Mouse (Mus musculus) brown adipose tissue, adult 24 weeks (tissue): ENCODE results near the gene Slc6a15. TPM values are rescaled to one million over a fixed set of nuclear protein-coding genes. Genes with fewer than 3 reads are reported as not detected.

Source experiments
- H3K27ac ChIP-seq: fragments of 200-500 bp; replicated peaks from 2 replicates; pipeline ENCODE4 v1.5.1; 2012; ENCODE audit warnings: low read depth, mild to moderate bottlenecking, low read length
- H3K4me1 ChIP-seq: fragments of 200-500 bp; 2 replicates; pipeline ENCODE4 v1.6.1; 2012; ENCODE audit warnings: low read length, mixed read lengths; ENCODE audit not compliant: control insufficient read depth, insufficient read depth, insufficient read length
- H3K4me3 ChIP-seq: fragments of 200-500 bp; 2 replicates; pipeline ENCODE4 v1.5.1; 2012; ENCODE audit warnings: low read depth, mild to moderate bottlenecking, low read length, moderate library complexity; ENCODE audit not compliant: insufficient read depth
- polyA plus RNA-seq: library from polyadenylated mRNA; stranded (reverse); fragments of >200 nt; gene quantifications from 2 replicates; pipeline ENCODE4 v1.2.4, GENCODE M21; 2012; ENCODE audit not compliant: missing spikeins, insufficient read depth, insufficient read length

The Slc6a15 gene
- not detected in 2 replicates for polyA plus RNA-seq

DNA sequence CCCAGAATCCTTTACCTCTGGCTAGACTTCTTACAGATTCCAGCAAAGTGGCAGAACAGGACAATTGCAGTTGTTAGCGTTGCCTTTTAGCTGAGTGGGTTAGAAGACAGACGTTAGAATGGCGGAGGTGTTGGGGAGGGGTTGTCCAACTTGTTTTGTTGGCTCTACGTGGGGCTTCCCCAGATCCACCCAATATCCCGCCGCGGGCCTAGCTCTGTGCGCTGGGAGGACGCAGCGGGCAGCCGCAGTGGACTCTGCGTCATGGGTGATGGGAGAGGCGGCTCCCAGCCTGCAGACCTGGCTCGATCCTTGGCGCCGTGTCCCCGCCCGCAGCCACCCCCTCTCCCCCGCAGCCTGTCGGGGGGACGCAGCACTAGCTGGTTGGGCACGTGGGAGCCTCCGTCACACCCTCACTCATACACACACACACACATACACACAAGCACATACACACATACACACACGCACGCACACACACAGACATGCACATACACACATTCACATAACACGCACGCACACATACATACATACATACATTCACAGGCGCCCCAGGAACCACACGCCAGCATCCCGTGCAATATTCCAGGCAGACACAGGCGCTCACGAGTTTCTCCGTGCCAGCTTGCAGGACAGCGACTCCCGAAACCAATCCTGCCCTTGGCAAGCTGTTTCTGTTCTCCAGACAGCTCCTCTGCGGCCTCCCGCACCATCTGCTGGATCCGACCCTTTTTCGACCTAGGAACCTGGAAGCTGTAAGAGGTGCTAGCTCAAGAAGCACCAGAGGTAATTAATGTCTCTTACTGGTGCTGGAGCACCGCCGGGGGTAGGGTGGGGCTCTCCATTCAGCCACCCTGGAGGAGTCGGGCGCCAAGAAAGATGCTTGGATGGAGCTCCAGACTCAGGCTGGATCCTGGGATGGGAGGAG, at the start of gene Slc6a15:
Gene Slc6a15, plus strand, starts transcription at position 413 of the 925 bp plus-strand sequence.
- Histone ChIP-seq H3K27ac (no peak within 1 kb of the TSS), H3K4me3 (peak within 1 kb of the TSS; percentile 46), H3K4me1 (peaks cover 2% of the 10 kb centered on the region; the same call in 1 of the 2 replicates)

GRCm38 (mm10) chr10:103321941-103322340, 45.6 kb upstream of the Slc6a15 start:
- no peaks in the 10 kb centered on the region for H3K4me1 ChIP-seq
- no peak overlapping the region for H3K27ac ChIP-seq
- H3K4me3 ChIP-seq = no peak overlapping the region

GRCm38 (mm10) chr10:103323386-103323785, 44.2 kb upstream of the Slc6a15 start:
- Histone ChIP-seq H3K4me3 (no peak overlapping the region), H3K4me1 (no peaks in the 10 kb centered on the region), H3K27ac (no peak overlapping the region)

DNA sequence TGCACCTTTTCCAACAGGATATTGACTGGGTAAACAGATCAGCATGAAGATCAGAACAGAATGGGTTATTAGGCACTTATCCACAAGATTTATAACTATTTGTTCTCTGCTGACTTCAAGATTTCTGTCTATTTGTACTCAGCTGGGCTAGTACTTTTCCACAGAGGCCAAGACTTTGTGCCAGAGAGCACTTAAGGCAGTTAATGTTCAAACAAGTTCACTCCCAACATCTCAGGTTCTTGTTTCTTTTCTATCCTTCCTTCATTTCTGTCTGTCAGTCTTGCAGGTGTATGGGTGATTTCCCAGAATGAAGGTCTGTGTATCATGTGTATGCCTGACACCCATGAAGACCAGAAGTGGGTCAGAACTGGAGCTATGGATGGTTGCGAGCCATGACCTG, 33.3 kb upstream of the Slc6a15 start:
- Histone ChIP-seq H3K4me3 (no peak overlapping the region), H3K4me1 (no peaks in the 10 kb centered on the region), H3K27ac (no peak overlapping the region)

DNA sequence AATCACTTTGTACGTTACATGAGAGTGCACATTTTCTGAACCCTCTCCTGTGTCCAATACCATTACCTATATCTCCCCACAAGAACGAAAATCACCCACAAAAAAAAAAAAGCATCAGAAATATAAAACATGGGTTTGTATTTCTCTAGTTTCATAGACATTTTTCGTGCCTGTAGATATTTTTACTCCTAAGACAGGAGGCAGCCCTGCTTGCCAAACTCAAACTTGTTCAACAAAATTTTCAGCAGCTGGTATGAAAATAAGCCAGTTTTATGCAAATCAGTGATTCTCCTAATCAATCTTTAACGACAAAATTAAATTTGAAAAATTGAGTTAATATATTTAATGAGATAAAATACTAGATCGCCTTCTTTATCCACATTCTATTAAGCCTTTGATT, 27.7 kb upstream of the Slc6a15 start:
- H3K4me3 ChIP-seq = no peak overlapping the region
- no peak overlapping the region for H3K27ac ChIP-seq
- H3K4me1 ChIP-seq = no peaks in the 10 kb centered on the region

DNA sequence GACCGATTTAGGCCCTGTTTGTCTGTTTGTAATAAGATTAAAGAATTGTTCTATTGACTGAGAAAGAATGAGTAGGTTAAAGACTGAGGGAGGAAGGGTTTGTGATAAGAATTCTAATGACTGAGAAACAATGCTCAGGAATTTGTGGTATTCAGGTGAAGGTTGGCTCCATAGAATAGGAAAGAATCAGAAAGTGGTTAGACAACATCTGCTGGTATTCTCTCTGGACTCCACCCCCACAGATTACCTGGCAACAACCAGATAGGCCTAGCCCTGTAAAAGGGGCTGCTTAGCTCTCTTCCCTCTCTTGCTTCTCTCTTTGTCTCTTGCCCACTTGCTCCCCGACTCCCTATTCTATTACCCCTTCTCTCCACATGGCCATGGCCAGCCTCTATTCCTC, 20.8 kb upstream of the Slc6a15 start:
- no peaks in the 10 kb centered on the region for H3K4me1 ChIP-seq
- no peak overlapping the region for H3K4me3 ChIP-seq
- no peak overlapping the region for H3K27ac ChIP-seq

DNA sequence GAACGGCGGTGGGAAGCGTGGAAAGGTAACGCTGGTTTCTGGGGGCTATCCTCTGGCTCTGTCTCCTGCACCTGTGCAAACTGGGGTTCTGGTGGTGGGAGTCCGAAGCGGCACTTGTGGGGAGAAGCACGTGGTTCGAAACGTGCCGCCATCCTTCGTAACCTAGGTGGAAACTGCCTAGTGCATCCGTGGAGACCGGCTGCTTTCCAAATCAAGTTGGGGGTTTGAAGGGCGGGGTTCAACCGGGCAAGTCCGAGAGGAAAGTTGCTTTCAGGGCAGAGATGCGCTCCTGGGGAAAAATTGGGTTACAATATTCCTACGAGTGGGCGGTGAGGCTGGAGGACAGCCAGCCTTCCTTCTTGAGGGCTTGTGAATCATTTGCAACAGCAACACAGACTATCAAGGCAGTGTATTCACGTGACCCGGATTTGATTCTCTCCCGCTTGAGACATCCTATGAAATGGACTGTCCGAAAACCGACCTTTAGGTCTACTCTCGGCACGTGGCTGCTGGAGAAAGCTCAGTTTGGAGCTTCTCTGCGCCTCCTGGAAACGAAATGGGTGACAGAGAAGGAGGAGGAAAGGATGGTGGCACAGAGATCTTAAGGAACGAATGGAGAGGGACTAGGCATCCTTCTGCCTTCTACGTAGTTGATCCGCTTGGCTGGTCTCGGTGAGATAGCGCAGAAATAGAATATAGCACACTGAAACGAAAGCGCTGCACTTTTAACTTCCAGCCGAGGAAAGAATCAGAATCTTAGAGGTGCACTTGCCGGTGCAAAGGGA, 905 bp downstream of the Slc6a15 start:
- peaks cover 2% of the 10 kb centered on the region; the same call in 1 of the 2 replicates for H3K4me1 ChIP-seq
- peak overlapping the region; percentile 46 for H3K4me3 ChIP-seq
- no peak overlapping the region for H3K27ac ChIP-seq

GRCm38 (mm10) chr10:103369081-103369420, 1.5 kb downstream of the Slc6a15 start:
- peak overlapping the region; percentile 46 for H3K4me3 ChIP-seq
- H3K4me1 ChIP-seq = peaks cover 2% of the 10 kb centered on the region; the same call in 1 of the 2 replicates
- H3K27ac ChIP-seq = no peak overlapping the region

DNA sequence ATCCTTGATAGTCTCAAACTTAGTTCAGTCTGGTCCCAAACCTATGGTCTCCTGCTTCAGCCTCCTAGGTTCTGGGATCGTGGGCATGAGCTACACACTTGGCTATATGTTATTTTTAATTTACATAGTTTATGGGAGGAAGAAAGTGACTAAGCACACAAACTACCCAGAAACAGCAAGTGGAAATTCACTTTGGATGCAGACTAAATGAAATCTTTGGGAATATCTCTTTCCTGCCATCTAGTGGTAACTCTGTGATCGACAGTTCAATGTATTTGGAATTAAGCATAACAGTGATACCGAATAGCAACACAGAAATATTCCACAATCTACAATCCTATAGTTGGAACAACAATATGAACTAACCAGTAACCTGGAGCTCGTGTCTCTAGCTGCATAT, 34.6 kb downstream of the Slc6a15 start:
- no peak overlapping the region for H3K4me3 ChIP-seq
- H3K4me1 ChIP-seq = no peaks in the 10 kb centered on the region

DNA sequence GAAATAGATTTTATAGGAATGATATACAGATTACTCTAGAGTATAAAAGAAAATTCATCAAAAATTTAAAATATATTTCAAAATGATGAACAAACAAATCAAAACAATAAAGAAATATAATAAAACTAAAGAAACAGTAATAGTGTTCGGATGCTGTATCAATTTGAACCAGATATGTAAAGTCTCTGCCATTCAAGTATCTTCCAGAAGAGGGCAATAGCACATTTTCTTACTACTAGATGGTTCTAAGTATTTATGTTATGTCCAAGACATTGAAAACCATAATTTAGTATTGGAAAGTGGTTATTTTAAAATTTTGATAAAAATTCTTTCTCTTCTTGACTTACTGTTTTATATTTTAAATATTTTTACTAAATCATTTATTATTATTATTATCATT, 60.1 kb downstream of the Slc6a15 start:
- Histone ChIP-seq H3K4me1 (no peaks in the 10 kb centered on the region), H3K4me3 (no peak overlapping the region), H3K27ac (no peak overlapping the region)

More for the DNA sequence above, 34.6 kb downstream of the Slc6a15 start:
- no peak overlapping the region for H3K27ac ChIP-seq

- H3K27ac ChIP-seq = no peak overlapping the region
- H3K4me3 ChIP-seq = no peak overlapping the region
- H3K4me1 ChIP-seq = no peaks in the 10 kb centered on the region
These were observed 75.0 kb downstream of the Slc6a15 start for GRCm38 (mm10) chr10:103442588-103442987.

- no peaks in the 10 kb centered on the region for H3K4me1 ChIP-seq
- no peak overlapping the region for H3K4me3 ChIP-seq
- H3K27ac ChIP-seq = no peak overlapping the region
These were observed 75.5 kb downstream of the Slc6a15 start for GRCm38 (mm10) chr10:103443070-103443469.

DNA sequence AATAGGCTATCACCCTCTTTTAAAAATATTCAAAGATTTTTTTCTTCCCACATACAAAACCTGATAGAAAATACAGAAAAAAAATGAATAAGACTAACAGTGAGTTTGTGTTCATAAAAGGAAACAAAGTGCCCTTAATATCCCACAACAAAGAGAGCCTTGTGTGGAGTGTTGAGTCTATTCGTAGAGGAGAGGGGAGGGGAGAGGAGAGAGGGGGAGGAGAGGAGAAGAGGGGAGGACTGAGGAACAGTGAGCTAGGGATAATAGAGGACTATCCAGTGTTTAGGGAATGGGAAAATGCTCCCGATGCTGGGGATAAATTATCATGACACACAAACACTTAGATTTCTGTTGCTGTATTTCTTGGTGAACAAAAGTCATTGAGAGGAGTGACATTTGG, 80.8 kb downstream of the Slc6a15 start:
- H3K4me1 ChIP-seq = no peaks in the 10 kb centered on the region
- no peak overlapping the region for H3K27ac ChIP-seq
- no peak overlapping the region for H3K4me3 ChIP-seq

GRCm38 (mm10) chr10:103457896-103458295, 90.3 kb downstream of the Slc6a15 start:
- H3K4me1 ChIP-seq = no peaks in the 10 kb centered on the region

More at GRCm38 (mm10) chr10:103457896-103458295, 90.3 kb downstream of the Slc6a15 start:
- Histone ChIP-seq H3K27ac (no peak overlapping the region), H3K4me3 (no peak overlapping the region)
